ENCODE assay signal across 29 mouse cellular contexts in genomic region chr11:4404277-4404676, GRCm38 (mm10). TPM values are rescaled to one million over a fixed set of nuclear protein-coding genes. Genes with fewer than 3 reads are reported as not detected.
DNase-seq lines count a peak whose midpoint lies in the region; ATAC-seq and TF ChIP-seq lines count a peak whose summit lies in the region.
"Had no signal": no experiment of that assay in that cellular context is flagged by ENCODE, and none has a peak within 500 bp of the region (broad histone marks: within the 10 kb centered on the region; RNA-seq: fewer than 3 reads in every experiment).

No protein-coding gene starts in this region.

- no peaks in the 10 kb centered on the region for H3K4me1 ChIP-seq in kidney, embryonic 14.5 days (ENCODE audit: control insufficient read depth, insufficient read depth, low read length)
- no peaks in the 10 kb centered on the region for H3K4me1 ChIP-seq in lung, postnatal 0 days (ENCODE audit: insufficient read depth, low read depth, low read length)
- no peaks in the 10 kb centered on the region for H3K4me1 ChIP-seq in hindbrain, embryonic 12.5 days
- H3K4me1 ChIP-seq: embryonic facial prominence, embryonic 12.5 days; hindbrain, embryonic 15.5 days; liver, embryonic 13.5 days; midbrain, embryonic 12.5 days; stomach, embryonic 15.5 days had no signal

- H3K36me3 ChIP-seq in kidney, embryonic 14.5 days (ENCODE audit: control insufficient read depth, insufficient read depth, low read length): no peaks in the 10 kb centered on the region
- no peaks in the 10 kb centered on the region for H3K36me3 ChIP-seq in lung, postnatal 0 days (ENCODE audit: insufficient read depth, low read length)
- no peaks in the 10 kb centered on the region for H3K36me3 ChIP-seq in hindbrain, embryonic 12.5 days
- H3K36me3 ChIP-seq: embryonic facial prominence, embryonic 12.5 days; heart, embryonic 12.5 days; hindbrain, embryonic 15.5 days; liver, embryonic 13.5 days; midbrain, embryonic 12.5 days; stomach, embryonic 15.5 days had no signal

- TF ChIP-seq CTCF in lung, postnatal 0 days (IDR thresholded peaks at IDR 0.05): no peak

- TF ChIP-seq EP300 in lung, postnatal 0 days (IDR thresholded peaks at IDR 0.05): peak; percentile 48

- ATAC-seq in kidney, embryonic 14.5 days (ENCODE audit: low FRiP score, low TSS enrichment): no peak
- ATAC-seq in lung, postnatal 0 days: peak; percentile 71
- no peak for ATAC-seq in hindbrain, embryonic 12.5 days (ENCODE audit: low FRiP score)
- ATAC-seq: activated CD4-positive, CD25-positive, alpha-beta regulatory T cell, adult 4 months; forebrain, embryonic 16.5 days; inflammation-experienced regulatory T-cells, adult 6 months had no signal

- no peak overlapping the region for H3K27ac ChIP-seq in kidney, embryonic 14.5 days (ENCODE audit: low read depth, low read length)
- H3K27ac ChIP-seq in lung, postnatal 0 days (ENCODE audit: low read length): no peak overlapping the region
- no peak overlapping the region for H3K27ac ChIP-seq in hindbrain, embryonic 12.5 days
- H3K27ac ChIP-seq: embryonic facial prominence, embryonic 12.5 days; heart, adult 2 months; hindbrain, embryonic 15.5 days; kidney, postnatal 0 days; liver, embryonic 13.5 days; midbrain, embryonic 12.5 days; stomach, embryonic 15.5 days had no signal

- H3K9ac ChIP-seq in kidney, embryonic 14.5 days (ENCODE audit: low read depth, low read length): no peak overlapping the region
- H3K9ac ChIP-seq in lung, postnatal 0 days (replicated peaks; ENCODE audit: low read depth): no peak overlapping the region
- no peak overlapping the region for H3K9ac ChIP-seq in hindbrain, embryonic 12.5 days
- H3K9ac ChIP-seq: embryonic facial prominence, embryonic 12.5 days; heart, embryonic 12.5 days; hindbrain, embryonic 15.5 days; liver, embryonic 13.5 days; midbrain, embryonic 12.5 days; stomach, embryonic 15.5 days had no signal

- no peaks in the 10 kb centered on the region for H3K27me3 ChIP-seq in kidney, embryonic 14.5 days (ENCODE audit: control insufficient read depth, insufficient read depth, low read length)
- no peaks in the 10 kb centered on the region for H3K27me3 ChIP-seq in lung, postnatal 0 days (replicated peaks; ENCODE audit: insufficient read depth, low read length)
- H3K27me3 ChIP-seq in hindbrain, embryonic 12.5 days: no peaks in the 10 kb centered on the region
- H3K27me3 ChIP-seq: embryonic facial prominence, embryonic 12.5 days; heart, embryonic 12.5 days; hindbrain, embryonic 15.5 days; liver, embryonic 13.5 days; midbrain, embryonic 12.5 days; stomach, embryonic 15.5 days had no signal

- no peak overlapping the region for H3K4me2 ChIP-seq in kidney, embryonic 14.5 days (replicated peaks; ENCODE audit: low read depth, low read length)
- H3K4me2 ChIP-seq in lung, postnatal 0 days (replicated peaks; ENCODE audit: low read depth, low read length): no peak overlapping the region
- H3K4me2 ChIP-seq in hindbrain, embryonic 12.5 days (replicated peaks): no peak overlapping the region
- H3K4me2 ChIP-seq: embryonic facial prominence, embryonic 12.5 days; heart, embryonic 12.5 days; hindbrain, embryonic 15.5 days; liver, embryonic 13.5 days; midbrain, embryonic 12.5 days; stomach, embryonic 15.5 days had no signal

- no peaks in the 10 kb centered on the region for H3K9me3 ChIP-seq in kidney, embryonic 14.5 days (ENCODE audit: control insufficient read depth, low read length)
- no peaks in the 10 kb centered on the region for H3K9me3 ChIP-seq in lung, postnatal 0 days (ENCODE audit: low read length)
- no peaks in the 10 kb centered on the region for H3K9me3 ChIP-seq in hindbrain, embryonic 12.5 days (replicated peaks)
- H3K9me3 ChIP-seq: embryonic facial prominence, embryonic 12.5 days; heart, embryonic 12.5 days; hindbrain, embryonic 15.5 days; liver, embryonic 13.5 days; midbrain, embryonic 12.5 days; stomach, embryonic 15.5 days had no signal

- no peak overlapping the region for H3K4me3 ChIP-seq in kidney, embryonic 14.5 days (ENCODE audit: low read length)
- H3K4me3 ChIP-seq in lung, postnatal 0 days (ENCODE audit: low read depth, low read length): no peak overlapping the region
- H3K4me3 ChIP-seq in hindbrain, embryonic 12.5 days: no peak overlapping the region
- H3K4me3 ChIP-seq: embryonic facial prominence, embryonic 12.5 days; heart, adult 2 months; heart, embryonic 12.5 days; hindbrain, embryonic 15.5 days; liver, embryonic 13.5 days; midbrain, embryonic 12.5 days; stomach, embryonic 15.5 days had no signal

- peak; percentile 16 for DNase-seq in kidney, postnatal 10 days
- DNase-seq in 3134 (ENCODE audit: extremely low read depth, insufficient read length, low spot score) (peak; percentile 13), 3T3-L1 (ENCODE audit: low read depth, low spot score) (peak; percentile 24)
- DNase-seq in lung, postnatal 0 days (ENCODE audit: low spot score): peak; percentile 30
- DNase-seq in adrenal gland, postnatal 25 days: no peak
- no peak for DNase-seq in cerebellum, postnatal 14 days
- DNase-seq: adrenal gland, postnatal 10 days; cerebellum, adult 11 months; cerebellum, adult 9-11 months; heart, adult 2 months; kidney, adult 11 months; layer of hippocampus, postnatal 36 days; left cerebral cortex, postnatal 4 days; liver, embryonic 13.5 days; right cerebral cortex, postnatal 25 days had no signal

- 49% methylated on average over 4 of the region's 4 CpGs for WGBS in kidney, embryonic 14.5 days
- 17% methylated on average over 4 of the region's 4 CpGs for WGBS in lung, postnatal 0 days
- 50% methylated on average over 4 of the region's 4 CpGs for WGBS in hindbrain, embryonic 12.5 days

RNA-seq across cellular contexts. Expression of gene Hormad2, which starts 36.6 kb away (rescaled TPM):
- 0.16 and 0.21 TPM in 2 replicates for polyA plus RNA-seq in kidney, embryonic 14.5 days (2014; fragmentation: Nextera tagmentation; extraction: Ambion mirVana)
- 0.19 and 0.32 TPM in 2 replicates for polyA plus RNA-seq in lung, postnatal 0 days (2015; fragmentation: Nextera tagmentation; extraction: Ambion mirVana)
- total RNA-seq in adrenal gland, postnatal 25 days (2021): 0.95 and 1.6 TPM in 2 replicates
- 0.10 and 0.61 TPM in 2 replicates for polyA plus RNA-seq in hindbrain, embryonic 12.5 days (2016; fragmentation: Nextera tagmentation; extraction: Ambion mirVana)
- total RNA-seq: gastrocnemius, adult 8-10 months; left cerebral cortex, postnatal 4 days had no signal
- polyA plus RNA-seq: heart, adult 2 months; heart, postnatal 0 days; hindbrain, embryonic 15.5 days; midbrain, embryonic 12.5 days; neural tube, embryonic 14.5 days had no signal

Comparison
In these comparisons a context has a peak if more than half of its experiments do, and no peak if none do; other contexts are left out.
1. DNase-seq: peak in kidney, postnatal 10 days (single experiment), 3134 (single experiment), 3T3-L1 (single experiment) and lung, postnatal 0 days (single experiment); none in adrenal gland, postnatal 25 days (single experiment) and cerebellum, postnatal 14 days (0 of 2).